Mouse (Mus musculus) mesoderm, embryonic 11.5 days (tissue): ENCODE measurements around the gene Cyp27b1.
A peak's percentile ranks its signal among the peaks of the same experiment; 100 is the strongest.
"Not testable (repeated sequence)": the region's sequence is repeated elsewhere in the genome, so short reads cannot be mapped to it uniquely, and the experiment has no call there.

Source experiments
- DNase-seq: peaks from one replicate; pipeline ENCODE4 v3.0.0-alpha.2; 2012; ENCODE audit warnings: low read depth, low spot score

Gene Cyp27b1

GRCm38 (mm10) chr10:127049395-127050118 is 1.5 kb downstream of the Cyp27b1 start:
- DNase-seq = no peak

GRCm38 (mm10) chr10:127050119-127050474 is 2.0 kb downstream of the Cyp27b1 start:
- DNase-seq = no peak

GRCm38 (mm10) chr10:127054646-127055045 is 6.6 kb downstream of the Cyp27b1 start:
- no peak for DNase-seq

GRCm38 (mm10) chr10:127055406-127055805 is 7.4 kb downstream of the Cyp27b1 start:
- DNase-seq = no peak

- DNase-seq = no peak
These were observed 8.4 kb downstream of the Cyp27b1 start for GRCm38 (mm10) chr10:127056490-127056889.

- DNase-seq = peak; percentile 88
These were observed 10.1 kb downstream of the Cyp27b1 start for GRCm38 (mm10) chr10:127058161-127058560.

- DNase-seq = no peak
These were observed 10.7 kb downstream of the Cyp27b1 start for GRCm38 (mm10) chr10:127058708-127059107.

- no peak for DNase-seq
These were observed 11.3 kb downstream of the Cyp27b1 start for GRCm38 (mm10) chr10:127059174-127059967.

- no peak for DNase-seq
These were observed 12.2 kb downstream of the Cyp27b1 start, which contains the start of gene March9 for GRCm38 (mm10) chr10:127059968-127060916. Gene March9 (minus strand): TSS chr10:127060184.

GRCm38 (mm10) chr10:127061085-127061484 is 13.0 kb downstream of the Cyp27b1 start:
- DNase-seq = no peak

GRCm38 (mm10) chr10:127061513-127061912 is 13.5 kb downstream of the Cyp27b1 start:
- DNase-seq = no peak

- not testable (repeated sequence) for DNase-seq
These were observed 14.1 kb downstream of the Cyp27b1 start for GRCm38 (mm10) chr10:127062101-127062500.

GRCm38 (mm10) chr10:127062503-127062902 is 14.5 kb downstream of the Cyp27b1 start:
- DNase-seq = no peak

GRCm38 (mm10) chr10:127063239-127063872 is 15.3 kb downstream of the Cyp27b1 start, which contains the start of gene Cdk4:
Gene Cdk4 (plus strand): TSS chr10:127063534.
- DNase-seq = peak; percentile 99

GRCm38 (mm10) chr10:127063913-127064870 is 16.1 kb downstream of the Cyp27b1 start:
- no peak for DNase-seq

- DNase-seq = no peak
These were observed 17.9 kb downstream of the Cyp27b1 start for GRCm38 (mm10) chr10:127065981-127066380.

- no peak for DNase-seq
These were observed 18.5 kb downstream of the Cyp27b1 start for GRCm38 (mm10) chr10:127066519-127067018.

- no peak for DNase-seq
These were observed 20.4 kb downstream of the Cyp27b1 start for GRCm38 (mm10) chr10:127068360-127069038.
